Mouse (Mus musculus) CD4-positive naive resting alpha-beta T cell, adult 76 days (primary cell): ENCODE measurements around the gene Fhl2. TPM values are rescaled to one million over a fixed set of nuclear protein-coding genes. Genes with fewer than 3 reads are reported as not detected.

Experiments used
- total RNA-seq: library from RNA; stranded (reverse); gene quantifications from one replicate; pipeline ENCODE4 v1.2.4, GENCODE M21; 2023

The Fhl2 gene
- total RNA-seq: 1.7 TPM

GRCm38 (mm10) chr1:43196661-43197241 lies at the start of gene Fhl2:
TSS of gene Fhl2 (minus strand) at chr1:43196984.

GRCm38 (mm10) chr1:43098031-43098984 lies 98.5 kb downstream of the Fhl2 start, which contains the start of the genes Tgfbrap1 and AI597479:
TSS of gene Tgfbrap1 (minus strand) at chr1:43098637.
TSS of gene AI597479 (plus strand) at chr1:43098710.

Other genes with a start within 250 kb of the Fhl2 start
- not detected for gene Gpr45, start 244.1 kb downstream of the Fhl2 start, total RNA-seq
- 27.5 TPM for gene Tgfbrap1, start 98.3 kb downstream of the Fhl2 start, total RNA-seq
- 7.1 TPM for gene AI597479, start 98.3 kb downstream of the Fhl2 start, total RNA-seq
- gene Nck2, start 247.6 kb upstream of the Fhl2 start, total RNA-seq: 45.1 TPM